Mouse (Mus musculus): ENCODE results near the gene Lin7b. TPM values are rescaled to one million over a fixed set of nuclear protein-coding genes. Genes with fewer than 3 reads are reported as not detected.

Gene Lin7b
- polyA plus RNA-seq, 1 experiment from 2014 or later = 0.43 TPM

GRCm38 (mm10) chr7:45372371-45372770 lies 2.0 kb upstream of the Lin7b start:
- Histone ChIP-seq H3K4me1 (ENCODE audit: control insufficient read depth, insufficient read depth, low read length) (0 out of 2 replicates have a peak, but pooled peaks cover 7% of the 10 kb centered on the region), H3K27me3 (ENCODE audit: control insufficient read depth, insufficient read depth, low read length) (peaks cover 22% of the 10 kb centered on the region), H3K9me3 (ENCODE audit: control insufficient read depth, low read length) (no peaks in the 10 kb centered on the region), H3K27ac (replicated peaks; ENCODE audit: low read depth, low read length) (no peak overlapping the region), H3K4me2 (ENCODE audit: low read depth, severe bottlenecking) (no peak overlapping the region), H3K9ac (ENCODE audit: low read length) (no peak overlapping the region), H3K4me3 (ENCODE audit: low read depth, low read length) (no peak overlapping the region), H3K36me3 (ENCODE audit: control insufficient read depth, insufficient read depth, low read length) (peaks cover 21% of the 10 kb centered on the region)
- no peak for ATAC-seq (ENCODE audit: insufficient number of reproducible peaks, low FRiP score, low TSS enrichment, low read depth)
- 87% methylated on average over 5 of the region's 5 CpGs for WGBS
- no peak for DNase-seq (ENCODE audit: low spot score)

- no peak for DNase-seq (ENCODE audit: low spot score)
- Histone ChIP-seq H3K4me2 (ENCODE audit: low read depth, severe bottlenecking) (peak overlapping the region; percentile 60), H3K27ac (replicated peaks; ENCODE audit: low read depth, low read length) (no peak overlapping the region), H3K36me3 (ENCODE audit: control insufficient read depth, insufficient read depth, low read length) (peaks cover 6% of the 10 kb centered on the region; the same call in 1 of the 2 replicates), H3K27me3 (ENCODE audit: control insufficient read depth, insufficient read depth, low read length) (peaks cover 37% of the 10 kb centered on the region), H3K9me3 (ENCODE audit: control insufficient read depth, low read length) (no peaks in the 10 kb centered on the region), H3K4me3 (ENCODE audit: low read depth, low read length) (peak overlapping the region; percentile 47), H3K4me1 (ENCODE audit: control insufficient read depth, insufficient read depth, low read length) (peaks cover 14% of the 10 kb centered on the region; the same call in 1 of the 2 replicates), H3K9ac (ENCODE audit: low read length) (peak overlapping the region; percentile 51)
- 8% methylated on average over 48 of the region's 52 CpGs for WGBS
- peak; percentile 23 for ATAC-seq (ENCODE audit: insufficient number of reproducible peaks, low FRiP score, low TSS enrichment, low read depth)
Measured at GRCm38 (mm10) chr7:45369836-45370474, 428 bp downstream of the Lin7b start.

- no peak overlapping the region for H3K4me3 ChIP-seq (ENCODE audit: low read depth, low read length)
- H3K4me1 ChIP-seq (ENCODE audit: control insufficient read depth, insufficient read depth, low read length) = peaks cover 14% of the 10 kb centered on the region; the same call in 1 of the 2 replicates
- H3K36me3 ChIP-seq (ENCODE audit: control insufficient read depth, insufficient read depth, low read length) = peaks cover 4% of the 10 kb centered on the region; the same call in 1 of the 2 replicates
- no peak for DNase-seq (ENCODE audit: low spot score)
- peaks cover 37% of the 10 kb centered on the region for H3K27me3 ChIP-seq (ENCODE audit: control insufficient read depth, insufficient read depth, low read length)
- no peak for ATAC-seq (ENCODE audit: insufficient number of reproducible peaks, low FRiP score, low TSS enrichment, low read depth)
- H3K9ac ChIP-seq (ENCODE audit: low read length) = no peak overlapping the region
- WGBS = 74% methylated on average over 16 of the region's 16 CpGs
- H3K9me3 ChIP-seq (ENCODE audit: control insufficient read depth, low read length) = no peaks in the 10 kb centered on the region
- H3K4me2 ChIP-seq (ENCODE audit: low read depth, severe bottlenecking) = no peak overlapping the region
- no peak overlapping the region for H3K27ac ChIP-seq (replicated peaks; ENCODE audit: low read depth, low read length)
Measured at GRCm38 (mm10) chr7:45369022-45369745, 1.2 kb downstream of the Lin7b start.

GRCm38 (mm10) chr7:45368178-45368577 lies 2.2 kb downstream of the Lin7b start:
- H3K9me3 ChIP-seq (ENCODE audit: control insufficient read depth, low read length) = no peaks in the 10 kb centered on the region
- H3K4me2 ChIP-seq (ENCODE audit: low read depth, severe bottlenecking) = no peak overlapping the region
- peaks cover 14% of the 10 kb centered on the region; the same call in 1 of the 2 replicates for H3K4me1 ChIP-seq (ENCODE audit: control insufficient read depth, insufficient read depth, low read length)
- DNase-seq (ENCODE audit: low spot score) = no peak
- no peak overlapping the region for H3K27ac ChIP-seq (replicated peaks; ENCODE audit: low read depth, low read length)
- H3K4me3 ChIP-seq (ENCODE audit: low read depth, low read length) = peak overlapping the region; percentile 68
- no peak overlapping the region for H3K9ac ChIP-seq (ENCODE audit: low read length)
- no peak for ATAC-seq (ENCODE audit: insufficient number of reproducible peaks, low FRiP score, low TSS enrichment, low read depth)
- peaks cover 42% of the 10 kb centered on the region for H3K27me3 ChIP-seq (ENCODE audit: control insufficient read depth, insufficient read depth, low read length)
- 75% methylated on average over 15 of the region's 15 CpGs for WGBS
- no peaks in the 10 kb centered on the region; the same call in 1 of the 2 replicates for H3K36me3 ChIP-seq (ENCODE audit: control insufficient read depth, insufficient read depth, low read length)

- H3K36me3 ChIP-seq (ENCODE audit: control insufficient read depth, insufficient read depth, low read length) = no peaks in the 10 kb centered on the region
- peak overlapping the region; percentile 99 for H3K4me2 ChIP-seq (ENCODE audit: low read depth, severe bottlenecking)
- H3K9me3 ChIP-seq (ENCODE audit: control insufficient read depth, low read length) = no peaks in the 10 kb centered on the region
- peaks cover 45% of the 10 kb centered on the region for H3K27me3 ChIP-seq (ENCODE audit: control insufficient read depth, insufficient read depth, low read length)
- peak; percentile 88 for ATAC-seq (ENCODE audit: insufficient number of reproducible peaks, low FRiP score, low TSS enrichment, low read depth)
- peak; percentile 99 for DNase-seq (ENCODE audit: low spot score)
- H3K27ac ChIP-seq (replicated peaks; ENCODE audit: low read depth, low read length) = no peak overlapping the region
- WGBS = 1% methylated on average over 66 of the region's 70 CpGs
- peaks cover 14% of the 10 kb centered on the region; the same call in 1 of the 2 replicates for H3K4me1 ChIP-seq (ENCODE audit: control insufficient read depth, insufficient read depth, low read length)
- peak overlapping the region; percentile 68 for H3K4me3 ChIP-seq (ENCODE audit: low read depth, low read length)
- H3K9ac ChIP-seq (ENCODE audit: low read length) = peak overlapping the region; percentile 59
Measured at GRCm38 (mm10) chr7:45367020-45367880, 3.1 kb downstream of the Lin7b start.

GRCm38 (mm10) chr7:45366652-45367019 lies 3.7 kb downstream of the Lin7b start, which contains the start of gene Ppfia3:
Gene Ppfia3, minus strand, starts transcription at chr7:45367019.
- no peak within 1 kb of the TSS for H3K27ac ChIP-seq (replicated peaks; ENCODE audit: low read depth, low read length)
- H3K36me3 ChIP-seq (ENCODE audit: control insufficient read depth, insufficient read depth, low read length) = no peaks in the 10 kb centered on the region
- H3K9ac ChIP-seq (ENCODE audit: low read length) = peak within 1 kb of the TSS; percentile 59
- peak within 1 kb of the TSS; percentile 68 for H3K4me3 ChIP-seq (ENCODE audit: low read depth, low read length)
- peak within 1 kb of the TSS; percentile 99 for H3K4me2 ChIP-seq (ENCODE audit: low read depth, severe bottlenecking)
- ATAC-seq (ENCODE audit: insufficient number of reproducible peaks, low FRiP score, low TSS enrichment, low read depth) (peak; percentile 40), DNase-seq (ENCODE audit: low spot score) (peak; percentile 57)
- no peaks in the 10 kb centered on the region for H3K9me3 ChIP-seq (ENCODE audit: control insufficient read depth, low read length)
- H3K4me1 ChIP-seq (ENCODE audit: control insufficient read depth, insufficient read depth, low read length) = peaks cover 15% of the 10 kb centered on the region; the same call in 1 of the 2 replicates
- 0% methylated on average over 23 of the region's 26 CpGs for WGBS
- H3K27me3 ChIP-seq (ENCODE audit: control insufficient read depth, insufficient read depth, low read length) = peaks cover 51% of the 10 kb centered on the region

GRCm38 (mm10) chr7:45365742-45366651 lies 4.4 kb downstream of the Lin7b start:
- Histone ChIP-seq H3K27ac (replicated peaks; ENCODE audit: low read depth, low read length) (no peak overlapping the region), H3K9me3 (ENCODE audit: control insufficient read depth, low read length) (no peaks in the 10 kb centered on the region), H3K4me3 (ENCODE audit: low read depth, low read length) (peak overlapping the region; percentile 68), H3K9ac (ENCODE audit: low read length) (peak overlapping the region; percentile 59), H3K4me1 (ENCODE audit: control insufficient read depth, insufficient read depth, low read length) (peaks cover 17% of the 10 kb centered on the region; the same call in 1 of the 2 replicates), H3K4me2 (ENCODE audit: low read depth, severe bottlenecking) (peak overlapping the region; percentile 99), H3K27me3 (ENCODE audit: control insufficient read depth, insufficient read depth, low read length) (peaks cover 57% of the 10 kb centered on the region), H3K36me3 (ENCODE audit: control insufficient read depth, insufficient read depth, low read length) (no peaks in the 10 kb centered on the region)
- peak; percentile 68 for DNase-seq (ENCODE audit: low spot score)
- no peak for ATAC-seq (ENCODE audit: insufficient number of reproducible peaks, low FRiP score, low TSS enrichment, low read depth)
- 5% methylated on average over 35 of the region's 35 CpGs for WGBS
